Mouse (Mus musculus): ENCODE measurements around the gene Pemt. TPM values are rescaled to one million over a fixed set of nuclear protein-coding genes. Genes with fewer than 3 reads are reported as not detected.

Pemt gene
- polyA plus RNA-seq, 1 experiment from 2014 or later, result 8.7 TPM

DNA sequence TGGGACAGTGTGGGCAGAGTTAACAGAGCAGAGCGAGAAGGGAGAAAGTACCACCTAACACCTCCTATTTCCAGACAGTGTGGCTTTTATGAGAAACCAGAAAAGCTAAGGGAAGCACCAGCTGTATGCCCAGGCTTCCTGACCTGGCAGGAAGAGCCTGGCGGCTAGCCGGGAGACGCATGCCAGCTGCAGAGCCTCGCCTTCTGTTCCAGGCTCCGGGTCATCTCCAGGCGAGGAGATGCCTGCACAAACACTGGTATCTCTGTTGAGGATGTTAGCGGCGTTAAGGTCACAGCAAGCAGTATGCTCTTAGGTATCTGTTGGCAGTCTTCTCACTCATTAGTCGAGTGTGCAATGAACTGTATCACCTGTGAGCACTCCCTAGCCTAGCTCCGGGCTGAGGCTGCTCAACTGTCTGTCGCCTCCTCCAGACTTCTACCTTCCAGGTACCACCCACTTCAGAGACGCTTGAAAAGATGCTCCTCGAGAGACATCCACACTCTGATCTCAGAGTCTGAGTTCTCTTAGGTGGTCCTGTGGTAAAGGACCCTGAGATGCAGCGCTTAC is 27.7 kb upstream of the Pemt start:
- Histone ChIP-seq H3K36me3 (replicated peaks) (no peaks in the 10 kb centered on the region), H3K27me3 (replicated peaks; ENCODE audit: low read depth, poor library complexity, severe bottlenecking) (no peaks in the 10 kb centered on the region), H3K9me3 (no peaks in the 10 kb centered on the region), H3K4me3 (no peak overlapping the region), H3K4me1 (0 out of 2 replicates have a peak, but pooled peaks cover 8% of the 10 kb centered on the region), H3K27ac (replicated peaks) (no peak overlapping the region)
- WGBS, result 81% methylated on average over 15 of the region's 15 CpGs
- DNase-seq (ENCODE audit: low spot score), result no peak

DNA sequence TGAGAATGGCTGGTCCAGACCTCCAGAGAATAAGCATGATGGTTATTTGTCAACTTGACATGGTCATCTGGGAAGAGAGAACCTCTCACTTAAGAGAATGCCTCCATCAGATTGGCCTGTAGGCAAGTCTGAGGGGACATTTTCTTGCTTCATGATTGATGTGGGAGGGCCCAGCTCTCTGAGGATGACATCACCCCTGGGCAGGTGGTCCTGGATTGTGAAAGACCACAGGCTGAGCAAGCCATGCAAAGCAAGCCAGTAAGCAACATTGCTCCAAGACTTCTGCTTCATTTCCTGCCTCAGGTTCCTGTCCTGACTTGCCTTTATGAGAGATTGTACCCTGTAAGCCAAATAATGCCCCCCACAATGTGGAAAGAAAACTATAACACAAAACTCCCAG is 26.8 kb upstream of the Pemt start:
- Histone ChIP-seq H3K27me3 (replicated peaks; ENCODE audit: low read depth, poor library complexity, severe bottlenecking) (no peaks in the 10 kb centered on the region), H3K9me3 (no peaks in the 10 kb centered on the region), H3K27ac (replicated peaks) (no peak overlapping the region), H3K36me3 (replicated peaks) (no peaks in the 10 kb centered on the region), H3K4me3 (no peak overlapping the region), H3K4me1 (0 out of 2 replicates have a peak, but pooled peaks cover 8% of the 10 kb centered on the region)
- no peak for DNase-seq (ENCODE audit: low spot score)

DNA sequence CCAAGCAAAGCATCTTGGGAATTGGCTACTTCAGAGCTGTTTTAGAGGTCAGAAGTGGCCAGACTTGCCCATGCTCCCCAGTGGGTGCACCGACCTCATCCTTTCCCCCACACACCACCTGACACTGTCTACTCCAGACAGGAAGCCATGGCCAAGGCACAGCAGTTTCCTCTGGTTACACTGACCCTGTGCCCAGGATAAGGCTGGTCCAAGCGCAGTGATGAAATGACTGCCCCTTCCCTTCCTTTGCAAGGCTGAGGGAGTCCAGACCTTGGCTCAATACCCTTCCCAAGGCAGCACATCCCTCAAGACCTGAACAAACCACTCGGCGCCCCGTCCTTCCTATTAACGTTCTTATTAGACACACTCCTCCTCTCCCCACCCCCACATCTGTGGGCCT is 24.9 kb upstream of the Pemt start:
- H3K9me3 ChIP-seq, result no peaks in the 10 kb centered on the region
- no peaks in the 10 kb centered on the region for H3K27me3 ChIP-seq (replicated peaks; ENCODE audit: low read depth, poor library complexity, severe bottlenecking)
- H3K4me1 ChIP-seq, result 0 out of 2 replicates have a peak, but pooled peaks cover 8% of the 10 kb centered on the region
- no peak for DNase-seq (ENCODE audit: low spot score)
- H3K27ac ChIP-seq (replicated peaks), result no peak overlapping the region; the same call in 1 of the 2 replicates
- H3K4me3 ChIP-seq, result no peak overlapping the region
- H3K36me3 ChIP-seq (replicated peaks), result no peaks in the 10 kb centered on the region
- 94% methylated on average over 6 of the region's 6 CpGs for WGBS

DNA sequence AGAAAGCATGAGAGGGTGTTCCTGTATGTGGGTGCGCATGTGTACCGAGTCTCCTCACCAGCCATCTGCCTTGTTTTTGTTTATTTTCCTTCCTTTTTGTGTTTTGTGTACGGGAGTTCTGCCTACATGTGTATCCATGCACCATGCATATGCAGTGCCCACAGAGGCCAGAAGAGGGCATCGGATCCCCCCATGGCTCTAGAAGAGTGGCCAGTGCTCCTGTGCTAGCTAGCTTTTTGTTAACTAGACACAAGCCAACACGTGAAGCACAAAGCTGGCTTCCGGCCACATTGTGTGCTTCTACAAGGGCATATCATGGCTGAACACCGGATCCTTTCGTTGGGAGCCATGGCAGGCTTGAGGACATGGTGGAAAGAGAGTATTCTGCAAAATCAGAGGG is 24.3 kb upstream of the Pemt start:
- Histone ChIP-seq H3K27me3 (replicated peaks; ENCODE audit: low read depth, poor library complexity, severe bottlenecking) (no peaks in the 10 kb centered on the region), H3K27ac (replicated peaks) (peak overlapping the region; percentile 21; the same call in 1 of the 2 replicates), H3K9me3 (no peaks in the 10 kb centered on the region), H3K4me1 (peaks cover 12% of the 10 kb centered on the region), H3K36me3 (replicated peaks) (no peaks in the 10 kb centered on the region), H3K4me3 (no peak overlapping the region)
- DNase-seq (ENCODE audit: low spot score), result peak; percentile 76
- WGBS, result 38% methylated on average over 8 of the region's 8 CpGs

GRCm38 (mm10) chr11:60068631-60069030 is 22.3 kb upstream of the Pemt start:
- Histone ChIP-seq H3K36me3 (replicated peaks) (no peaks in the 10 kb centered on the region), H3K4me1 (peaks cover 18% of the 10 kb centered on the region), H3K27ac (replicated peaks) (no peak overlapping the region), H3K9me3 (no peaks in the 10 kb centered on the region), H3K27me3 (replicated peaks; ENCODE audit: low read depth, poor library complexity, severe bottlenecking) (no peaks in the 10 kb centered on the region), H3K4me3 (no peak overlapping the region)
- DNase-seq (ENCODE audit: low spot score), result no peak

GRCm38 (mm10) chr11:60067646-60068045 is 21.4 kb upstream of the Pemt start:
- H3K36me3 ChIP-seq (replicated peaks), result no peaks in the 10 kb centered on the region
- no peak for DNase-seq (ENCODE audit: low spot score)
- H3K9me3 ChIP-seq, result no peaks in the 10 kb centered on the region
- 89% methylated on average over 4 of the region's 4 CpGs for WGBS
- H3K4me1 ChIP-seq, result peaks cover 18% of the 10 kb centered on the region
- H3K27me3 ChIP-seq (replicated peaks; ENCODE audit: low read depth, poor library complexity, severe bottlenecking), result no peaks in the 10 kb centered on the region
- H3K4me3 ChIP-seq, result no peak overlapping the region
- no peak overlapping the region for H3K27ac ChIP-seq (replicated peaks)

DNA sequence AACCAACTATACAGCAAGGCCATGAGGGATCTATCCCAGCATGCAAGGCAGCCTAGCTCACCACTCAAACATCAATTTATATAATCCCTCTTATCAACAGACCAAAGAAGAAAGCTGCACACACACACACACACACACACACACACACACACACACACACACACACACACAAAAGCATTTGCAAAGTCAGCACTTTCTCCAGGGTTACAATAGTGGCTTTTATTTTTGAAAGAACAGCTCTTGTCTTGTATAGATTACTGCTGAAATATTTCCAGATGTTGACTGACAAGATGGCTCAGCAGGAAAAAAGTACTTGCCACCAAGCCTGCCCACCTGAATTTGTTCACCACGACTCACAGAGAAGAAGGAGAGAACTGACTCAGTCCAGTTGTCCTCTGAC is 19.0 kb upstream of the Pemt start:
- Histone ChIP-seq H3K4me1 (peaks cover 10% of the 10 kb centered on the region), H3K36me3 (replicated peaks) (no peaks in the 10 kb centered on the region), H3K9me3 (no peaks in the 10 kb centered on the region), H3K4me3 (no peak overlapping the region), H3K27me3 (replicated peaks; ENCODE audit: low read depth, poor library complexity, severe bottlenecking) (no peaks in the 10 kb centered on the region), H3K27ac (replicated peaks) (no peak overlapping the region)
- 59% methylated on average over 1 of the region's 1 CpGs for WGBS
- peak; percentile 24 for DNase-seq (ENCODE audit: low spot score)

- Histone ChIP-seq H3K4me3 (no peak overlapping the region), H3K4me1 (peaks cover 10% of the 10 kb centered on the region), H3K27me3 (replicated peaks; ENCODE audit: low read depth, poor library complexity, severe bottlenecking) (no peaks in the 10 kb centered on the region), H3K9me3 (no peaks in the 10 kb centered on the region), H3K36me3 (replicated peaks) (no peaks in the 10 kb centered on the region), H3K27ac (replicated peaks) (no peak overlapping the region)
- WGBS, result 77% methylated on average over 4 of the region's 4 CpGs
- DNase-seq (ENCODE audit: low spot score), result no peak
These were observed 15.3 kb upstream of the Pemt start for GRCm38 (mm10) chr11:60061504-60062006.

- H3K9me3 ChIP-seq, result no peaks in the 10 kb centered on the region
- no peak for DNase-seq (ENCODE audit: low spot score)
- no peaks in the 10 kb centered on the region for H3K36me3 ChIP-seq (replicated peaks)
- 0 out of 2 replicates have a peak, but pooled peaks cover 2% of the 10 kb centered on the region for H3K4me1 ChIP-seq
- 96% methylated on average over 2 of the region's 2 CpGs for WGBS
- no peaks in the 10 kb centered on the region for H3K27me3 ChIP-seq (replicated peaks; ENCODE audit: low read depth, poor library complexity, severe bottlenecking)
- no peak overlapping the region for H3K4me3 ChIP-seq
- no peak overlapping the region for H3K27ac ChIP-seq (replicated peaks)
These were observed 13.7 kb upstream of the Pemt start for GRCm38 (mm10) chr11:60060026-60060425.

DNA sequence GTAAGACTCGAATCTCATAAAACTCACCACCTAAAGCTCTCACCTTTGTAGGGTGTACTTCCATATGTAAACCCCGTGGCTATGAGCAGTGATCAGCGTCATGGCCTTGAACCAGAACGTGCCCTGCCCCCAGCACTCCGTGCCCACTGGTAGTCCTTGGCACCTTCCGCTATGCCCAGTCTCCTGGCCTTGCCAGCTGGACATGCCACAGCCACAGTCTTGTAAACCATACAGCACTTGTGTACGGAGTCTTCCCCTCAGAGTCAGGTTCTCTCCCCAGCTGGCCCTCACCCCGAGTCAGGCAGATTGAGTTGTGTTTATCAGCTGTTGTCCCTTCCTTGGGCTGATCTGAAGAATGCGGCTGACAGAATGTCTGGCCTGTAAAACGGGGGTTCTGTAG is 12.2 kb upstream of the Pemt start:
- 82% methylated on average over 10 of the region's 10 CpGs for WGBS
- DNase-seq (ENCODE audit: low spot score), result no peak
- no peaks in the 10 kb centered on the region for H3K36me3 ChIP-seq (replicated peaks)
- no peak overlapping the region for H3K27ac ChIP-seq (replicated peaks)
- no peaks in the 10 kb centered on the region for H3K9me3 ChIP-seq
- H3K27me3 ChIP-seq (replicated peaks; ENCODE audit: low read depth, poor library complexity, severe bottlenecking), result no peaks in the 10 kb centered on the region
- H3K4me1 ChIP-seq, result no peaks in the 10 kb centered on the region
- H3K4me3 ChIP-seq, result no peak overlapping the region

DNA sequence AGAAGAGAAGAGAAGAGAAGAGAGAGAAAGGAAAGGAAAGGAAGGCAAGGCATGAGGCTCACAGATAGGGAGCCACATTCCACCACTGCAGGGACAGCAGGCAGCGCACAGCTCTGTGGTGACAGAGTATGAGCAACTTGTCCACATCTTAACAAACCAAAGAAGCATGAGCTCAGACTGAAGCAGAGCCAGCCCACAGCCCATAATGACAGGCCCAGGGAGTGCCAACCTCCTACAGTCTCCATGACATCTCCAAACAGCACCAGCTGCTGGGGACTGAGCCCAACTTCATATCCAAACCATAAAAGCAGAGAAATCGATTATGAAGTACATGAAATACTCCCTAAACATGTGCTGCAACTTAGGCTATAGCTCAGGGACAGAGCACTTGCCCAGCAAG is 11.7 kb upstream of the Pemt start:
- WGBS, result 79% methylated on average over 2 of the region's 2 CpGs
- DNase-seq (ENCODE audit: low spot score), result no peak

DNA sequence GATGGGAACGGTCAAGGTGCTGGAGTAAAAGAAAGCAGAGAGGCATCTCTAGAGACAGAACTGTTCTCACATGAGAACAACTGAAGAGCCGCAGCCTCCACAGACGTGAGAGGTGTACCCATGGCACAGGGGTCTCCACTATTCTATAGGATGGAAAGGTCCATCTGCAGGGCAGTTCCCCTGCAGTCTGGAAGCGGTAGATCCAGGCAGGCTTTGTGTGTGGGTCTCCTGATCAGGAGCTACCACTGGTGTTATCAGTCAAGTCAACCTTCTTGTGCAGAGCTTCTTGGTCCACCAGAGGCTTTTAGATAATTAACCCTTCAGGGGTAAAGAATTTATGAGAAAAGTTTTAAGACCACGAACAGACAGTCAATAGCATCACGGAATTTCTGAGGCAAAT is 10.2 kb upstream of the Pemt start:
- no peak for DNase-seq (ENCODE audit: low spot score)
- no peaks in the 10 kb centered on the region for H3K4me1 ChIP-seq
- 86% methylated on average over 6 of the region's 6 CpGs for WGBS
- H3K27me3 ChIP-seq (replicated peaks; ENCODE audit: low read depth, poor library complexity, severe bottlenecking), result no peaks in the 10 kb centered on the region
- no peaks in the 10 kb centered on the region for H3K36me3 ChIP-seq (replicated peaks)
- H3K27ac ChIP-seq (replicated peaks), result no peak overlapping the region
- H3K9me3 ChIP-seq, result no peaks in the 10 kb centered on the region
- H3K4me3 ChIP-seq, result no peak overlapping the region

More for the DNA sequence above, 11.7 kb upstream of the Pemt start:
- Histone ChIP-seq H3K27ac (replicated peaks) (no peak overlapping the region), H3K4me1 (no peaks in the 10 kb centered on the region), H3K36me3 (replicated peaks) (no peaks in the 10 kb centered on the region), H3K9me3 (no peaks in the 10 kb centered on the region), H3K27me3 (replicated peaks; ENCODE audit: low read depth, poor library complexity, severe bottlenecking) (no peaks in the 10 kb centered on the region), H3K4me3 (no peak overlapping the region)

DNA sequence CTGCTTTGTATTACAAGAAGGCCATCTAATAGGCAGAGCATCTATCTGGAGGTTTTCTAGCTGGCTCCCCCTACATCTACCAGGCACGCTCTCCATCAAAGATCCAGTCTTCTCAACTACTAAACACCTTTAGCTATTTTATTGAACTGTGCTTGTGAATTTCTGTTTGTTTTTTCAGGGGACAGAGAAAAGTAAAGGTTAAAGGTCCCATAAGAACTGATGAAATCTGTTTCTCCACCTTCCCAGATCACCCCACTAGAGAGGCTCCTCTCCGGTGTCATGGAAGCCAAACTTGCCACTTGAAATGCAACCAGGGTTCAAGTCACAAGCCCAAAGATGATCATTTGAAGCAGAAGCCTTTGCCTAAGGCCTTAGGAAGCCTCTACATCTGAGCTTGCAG is 2.6 kb upstream of the Pemt start:
- Histone ChIP-seq H3K36me3 (replicated peaks) (no peaks in the 10 kb centered on the region), H3K9me3 (no peaks in the 10 kb centered on the region), H3K27ac (replicated peaks) (no peak overlapping the region), H3K4me1 (peaks cover 7% of the 10 kb centered on the region), H3K4me3 (no peak overlapping the region), H3K27me3 (replicated peaks; ENCODE audit: low read depth, poor library complexity, severe bottlenecking) (0 out of 2 replicates have a peak, but pooled peaks cover 2% of the 10 kb centered on the region)
- 93% methylated on average over 2 of the region's 2 CpGs for WGBS
- DNase-seq (ENCODE audit: low spot score), result no peak
